Mouse (Mus musculus): Measurements from ENCODE around the gene Pth2. TPM values are rescaled to one million over a fixed set of nuclear protein-coding genes. Genes with fewer than 3 reads are reported as not detected.

Pth2 gene
- total and polyA plus RNA-seq, 2 experiments from 2014 or later = not detected

GRCm38 (mm10) chr7:45158991-45159390, 21.8 kb upstream of the Pth2 start:
- no peak overlapping the region for H3K9ac ChIP-seq (replicated peaks; ENCODE audit: low read depth, low read length)
- peaks cover 11% of the 10 kb centered on the region; the same call in 1 of the 2 replicates for H3K36me3 ChIP-seq (replicated peaks; ENCODE audit: control insufficient read depth, insufficient read depth, low read length)
- ATAC-seq (ENCODE audit: insufficient read depth, low read depth) (no peak), DNase-seq (ENCODE audit: low spot score) (no peak)
- WGBS = 89% methylated on average over 6 of the region's 6 CpGs
- H3K9me3 ChIP-seq (replicated peaks; ENCODE audit: control insufficient read depth, low read length) = no peaks in the 10 kb centered on the region
- no peak overlapping the region for H3K4me2 ChIP-seq (ENCODE audit: low read depth, low read length)
- TF ChIP-seq EP300 (IDR thresholded peaks at IDR 0.05; ENCODE audit: low read depth) (no peak), CTCF (IDR thresholded peaks at IDR 0.05; ENCODE audit: low read depth) (no peak)
- H3K4me1 ChIP-seq (ENCODE audit: control insufficient read depth, insufficient read depth) = no peaks in the 10 kb centered on the region
- no peak overlapping the region for H3K4me3 ChIP-seq (ENCODE audit: low read depth, low read length)
- no peak overlapping the region for H3K27ac ChIP-seq (ENCODE audit: low read depth)
- H3K27me3 ChIP-seq (ENCODE audit: control insufficient read depth, insufficient read depth, low read length) = peaks cover 17% of the 10 kb centered on the region

- DNase-seq (ENCODE audit: low spot score) (no peak), ATAC-seq (ENCODE audit: insufficient read depth, low read depth) (no peak)
- no peaks in the 10 kb centered on the region for H3K9me3 ChIP-seq (replicated peaks; ENCODE audit: control insufficient read depth, low read length)
- TF ChIP-seq EP300 (IDR thresholded peaks at IDR 0.05; ENCODE audit: low read depth) (no peak), CTCF (IDR thresholded peaks at IDR 0.05; ENCODE audit: low read depth) (no peak)
- no peak overlapping the region for H3K4me2 ChIP-seq (ENCODE audit: low read depth, low read length)
- 0 out of 2 replicates have a peak, but pooled peaks cover 6% of the 10 kb centered on the region for H3K4me1 ChIP-seq (ENCODE audit: control insufficient read depth, insufficient read depth)
- peaks cover 30% of the 10 kb centered on the region for H3K27me3 ChIP-seq (ENCODE audit: control insufficient read depth, insufficient read depth, low read length)
- 93% methylated on average over 6 of the region's 6 CpGs for WGBS
- no peak overlapping the region for H3K4me3 ChIP-seq (ENCODE audit: low read depth, low read length)
- H3K36me3 ChIP-seq (replicated peaks; ENCODE audit: control insufficient read depth, insufficient read depth, low read length) = peaks cover 11% of the 10 kb centered on the region; the same call in 1 of the 2 replicates
- no peak overlapping the region for H3K9ac ChIP-seq (replicated peaks; ENCODE audit: low read depth, low read length)
- no peak overlapping the region for H3K27ac ChIP-seq (ENCODE audit: low read depth)
Measured at GRCm38 (mm10) chr7:45160316-45160800, 20.4 kb upstream of the Pth2 start.

- Histone ChIP-seq H3K4me3 (ENCODE audit: low read depth, low read length) (no peak overlapping the region), H3K9ac (replicated peaks; ENCODE audit: low read depth, low read length) (no peak overlapping the region), H3K4me1 (ENCODE audit: control insufficient read depth, insufficient read depth) (0 out of 2 replicates have a peak, but pooled peaks cover 6% of the 10 kb centered on the region), H3K4me2 (ENCODE audit: low read depth, low read length) (no peak overlapping the region), H3K9me3 (replicated peaks; ENCODE audit: control insufficient read depth, low read length) (no peaks in the 10 kb centered on the region), H3K27me3 (ENCODE audit: control insufficient read depth, insufficient read depth, low read length) (peaks cover 35% of the 10 kb centered on the region), H3K36me3 (replicated peaks; ENCODE audit: control insufficient read depth, insufficient read depth, low read length) (peaks cover 11% of the 10 kb centered on the region; the same call in 1 of the 2 replicates), H3K27ac (ENCODE audit: low read depth) (no peak overlapping the region)
- DNase-seq (ENCODE audit: low spot score) = no peak
- WGBS = 78% methylated on average over 3 of the region's 3 CpGs
- ATAC-seq (ENCODE audit: insufficient read depth, low read depth) = no peak
- no peak for TF ChIP-seq EP300 (IDR thresholded peaks at IDR 0.05; ENCODE audit: low read depth)
Measured at GRCm38 (mm10) chr7:45160866-45161265, 19.9 kb upstream of the Pth2 start.

GRCm38 (mm10) chr7:45161612-45162473, 19.0 kb upstream of the Pth2 start:
- peak overlapping the region; percentile 41 for H3K4me3 ChIP-seq (ENCODE audit: low read depth, low read length)
- peaks cover 43% of the 10 kb centered on the region for H3K27me3 ChIP-seq (ENCODE audit: control insufficient read depth, insufficient read depth, low read length)
- no peaks in the 10 kb centered on the region for H3K9me3 ChIP-seq (replicated peaks; ENCODE audit: control insufficient read depth, low read length)
- 4% methylated on average over 33 of the region's 35 CpGs for WGBS
- H3K4me1 ChIP-seq (ENCODE audit: control insufficient read depth, insufficient read depth) = 0 out of 2 replicates have a peak, but pooled peaks cover 6% of the 10 kb centered on the region
- H3K4me2 ChIP-seq (ENCODE audit: low read depth, low read length) = peak overlapping the region; percentile 67
- peak; percentile 83 for DNase-seq (ENCODE audit: low spot score)
- H3K27ac ChIP-seq (ENCODE audit: low read depth) = no peak overlapping the region
- TF ChIP-seq EP300 (IDR thresholded peaks at IDR 0.05; ENCODE audit: low read depth) (no peak), CTCF (IDR thresholded peaks at IDR 0.05; ENCODE audit: low read depth) (peak; percentile 75)
- ATAC-seq (ENCODE audit: insufficient read depth, low read depth) = peak; percentile 83
- no peak overlapping the region for H3K9ac ChIP-seq (replicated peaks; ENCODE audit: low read depth, low read length)
- peaks cover 11% of the 10 kb centered on the region; the same call in 1 of the 2 replicates for H3K36me3 ChIP-seq (replicated peaks; ENCODE audit: control insufficient read depth, insufficient read depth, low read length)

- peak overlapping the region; percentile 41 for H3K4me3 ChIP-seq (ENCODE audit: low read depth, low read length)
- H3K9ac ChIP-seq (replicated peaks; ENCODE audit: low read depth, low read length) = no peak overlapping the region
- TF ChIP-seq CTCF (IDR thresholded peaks at IDR 0.05; ENCODE audit: low read depth) = no peak
- no peak for TF ChIP-seq EP300 (IDR thresholded peaks at IDR 0.05; ENCODE audit: low read depth)
- no peak for DNase-seq (ENCODE audit: low spot score)
- H3K27ac ChIP-seq (ENCODE audit: low read depth) = no peak overlapping the region
- 23% methylated on average over 6 of the region's 6 CpGs for WGBS
- H3K9me3 ChIP-seq (replicated peaks; ENCODE audit: control insufficient read depth, low read length) = no peaks in the 10 kb centered on the region
- peaks cover 50% of the 10 kb centered on the region for H3K27me3 ChIP-seq (ENCODE audit: control insufficient read depth, insufficient read depth, low read length)
- ATAC-seq (ENCODE audit: insufficient read depth, low read depth) = no peak
- H3K36me3 ChIP-seq (replicated peaks; ENCODE audit: control insufficient read depth, insufficient read depth, low read length) = peaks cover 10% of the 10 kb centered on the region; the same call in 1 of the 2 replicates
- H3K4me2 ChIP-seq (ENCODE audit: low read depth, low read length) = peak overlapping the region; percentile 67
- 0 out of 2 replicates have a peak, but pooled peaks cover 6% of the 10 kb centered on the region for H3K4me1 ChIP-seq (ENCODE audit: control insufficient read depth, insufficient read depth)
Measured at GRCm38 (mm10) chr7:45162551-45162950, 18.2 kb upstream of the Pth2 start.

Data from heart, postnatal 0 days (tissue).